Mouse (Mus musculus) kidney, embryonic 16.5 days (tissue): Measurements from ENCODE around the gene Msh5. TPM values are rescaled to one million over a fixed set of nuclear protein-coding genes. Genes with fewer than 3 reads are reported as not detected.
"Not testable (repeated sequence)": the region's sequence is repeated elsewhere in the genome, so short reads cannot be mapped to it uniquely, and the experiment has no call there.

ENCODE experiments used
- ATAC-seq: fragments of 200-750 bp; cut with Nextera tagmentation; 2 replicates; pipeline ENCODE4 v1.8.0; 2017; ENCODE audit warnings: moderate TSS enrichment; ENCODE audit not compliant: low FRiP score, low TSS enrichment
- H3K27ac ChIP-seq: fragments of 300-500 bp; sonication (generic); 2 replicates; pipeline ENCODE4 v1.5.1; 2014; ENCODE audit warnings: low read length
- H3K27me3 ChIP-seq: fragments of 300-500 bp; sonication (generic); 2 replicates; pipeline ENCODE4 v1.6.1; 2014; ENCODE audit warnings: low read length, control low read depth, mixed read lengths; ENCODE audit not compliant: insufficient read depth
- H3K36me3 ChIP-seq: fragments of 300-500 bp; sonication (generic); 2 replicates; pipeline ENCODE4 v1.6.1; 2014; ENCODE audit warnings: low read length, control low read depth, mixed read lengths; ENCODE audit not compliant: insufficient read depth
- H3K4me1 ChIP-seq: fragments of 300-500 bp; sonication (generic); 2 replicates; pipeline ENCODE4 v1.6.1; 2014; ENCODE audit warnings: low read length, control low read depth, mixed read lengths; ENCODE audit not compliant: insufficient read depth
- H3K4me2 ChIP-seq: fragments of 300-500 bp; sonication (generic); replicated peaks from 2 replicates; pipeline ENCODE4 v1.6.1; 2014; ENCODE audit warnings: low read depth, low read length
- H3K4me3 ChIP-seq: fragments of 300-500 bp; sonication (generic); 2 replicates; pipeline ENCODE4 v1.5.1; 2014; ENCODE audit warnings: mild to moderate bottlenecking, low read length
- H3K9ac ChIP-seq: fragments of 300-500 bp; sonication (generic); replicated peaks from 2 replicates; pipeline ENCODE4 v1.6.1; 2014; ENCODE audit warnings: low read length
- H3K9me3 ChIP-seq: fragments of 300-500 bp; sonication (generic); 2 replicates; pipeline ENCODE4 v1.6.1; 2016; ENCODE audit warnings: low read length, control low read depth
- WGBS: fragments of 180-500 bp; shearing (Covaris S2); extraction: QIAGEN DNeasy Blood & Tissue Kit; methylation state at CpG from one replicate; pipeline ENCODE4 v1.1.7; 2014; 5-methylcytosine and 5-hydroxymethylcytosine counted together
- polyA plus RNA-seq: library from polyadenylated mRNA; unstranded; fragments of >200 nt; fragmentation: Nextera tagmentation; extraction: Ambion mirVana; gene quantifications from 2 replicates; pipeline ENCODE4 v1.2.1, GENCODE M21; 2015

Gene Msh5
- polyA plus RNA-seq, 1 experiment from 2014 or later: 4.5 TPM

DNA sequence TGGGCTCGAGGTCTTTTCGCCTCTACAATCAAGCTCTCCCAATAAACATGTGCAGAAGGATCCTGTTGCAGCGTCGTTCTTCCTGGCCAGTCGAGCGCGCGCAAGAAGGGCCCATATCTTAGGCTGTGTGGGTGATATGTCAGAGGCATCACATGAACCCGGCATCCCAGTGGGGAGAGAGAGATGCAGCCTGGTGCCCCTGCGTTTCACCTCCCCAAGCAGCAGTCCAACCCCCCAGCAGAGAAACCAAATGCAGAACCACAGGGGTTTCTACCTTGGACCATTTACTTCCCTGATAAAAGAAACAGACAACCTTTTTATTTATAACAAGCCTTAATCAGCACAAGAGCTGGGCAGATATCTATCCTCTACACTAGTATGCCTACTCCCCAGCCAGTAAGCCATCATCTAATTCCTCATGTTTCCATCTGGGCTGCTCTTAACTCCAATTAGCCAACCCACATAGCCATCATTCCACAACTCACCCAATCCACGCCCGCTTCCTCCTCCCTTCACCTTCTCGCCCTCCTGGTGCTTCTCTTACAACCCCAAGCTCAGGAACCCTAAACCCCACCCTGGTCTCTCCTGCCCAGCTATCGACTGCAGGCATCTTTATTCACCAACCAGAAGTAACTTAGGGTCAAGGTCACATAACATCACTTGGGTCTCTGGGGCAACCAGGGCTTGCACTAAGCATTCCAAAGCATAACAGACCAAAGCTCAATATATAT is 50.0 kb downstream of the Msh5 start:
- ATAC-seq: no peak
- H3K4me2 ChIP-seq: peak overlapping the region; percentile 29; the same call in 1 of the 2 replicates
- peaks cover 17% of the 10 kb centered on the region for H3K4me1 ChIP-seq
- H3K27ac ChIP-seq: no peak overlapping the region
- WGBS: 85% methylated on average over 12 of the region's 14 CpGs
- 0 out of 2 replicates have a peak overlapping the region, but pooled peaks have one; percentile 10 for H3K4me3 ChIP-seq
- H3K9ac ChIP-seq: 0 out of 2 replicates have a peak overlapping the region, but pooled peaks have one; percentile 8
- peaks cover 24% of the 10 kb centered on the region for H3K36me3 ChIP-seq
- H3K27me3 ChIP-seq: no peaks in the 10 kb centered on the region
- peaks cover 3% of the 10 kb centered on the region; the same call in 1 of the 2 replicates for H3K9me3 ChIP-seq

DNA sequence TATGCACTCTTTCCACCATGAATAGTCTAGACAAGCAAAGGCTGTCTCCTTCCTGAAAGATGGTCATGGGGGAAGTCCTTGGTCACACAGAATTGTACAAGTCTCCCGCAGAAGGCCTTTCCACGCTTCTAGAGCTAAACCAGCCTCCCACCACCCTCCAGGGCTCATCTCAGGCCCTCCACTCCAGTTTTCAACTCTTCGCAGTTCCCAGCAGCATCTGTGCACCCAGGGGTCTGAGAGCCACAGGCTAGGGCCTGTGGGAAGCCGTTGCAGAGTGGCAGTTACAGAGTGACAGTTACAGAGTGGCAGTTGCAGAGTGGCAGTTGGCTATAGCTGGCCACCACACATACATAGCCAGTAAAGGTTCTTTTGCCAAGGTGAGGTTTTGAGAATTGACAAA is 50.6 kb downstream of the Msh5 start:
- WGBS: 89% methylated on average over 4 of the region's 4 CpGs
- H3K27me3 ChIP-seq: not testable (repeated sequence)
- H3K4me1 ChIP-seq: peaks cover 17% of the 10 kb centered on the region

GRCm38 (mm10) chr17:34995192-34995591 is 51.4 kb downstream of the Msh5 start:
- H3K27me3 ChIP-seq, H3K9ac ChIP-seq, H3K27ac ChIP-seq, ATAC-seq, H3K4me2 ChIP-seq, H3K9me3 ChIP-seq, H3K4me3 ChIP-seq: not testable (repeated sequence)
- WGBS: 83% methylated on average over 4 of the region's 4 CpGs
- H3K36me3 ChIP-seq: peaks cover 37% of the 10 kb centered on the region
- peaks cover 17% of the 10 kb centered on the region for H3K4me1 ChIP-seq

More for the DNA sequence above, 50.6 kb downstream of the Msh5 start:
- not testable (repeated sequence) for H3K4me3 ChIP-seq, H3K4me2 ChIP-seq, H3K9ac ChIP-seq, H3K27ac ChIP-seq, ATAC-seq, H3K9me3 ChIP-seq
- peaks cover 30% of the 10 kb centered on the region for H3K36me3 ChIP-seq

GRCm38 (mm10) chr17:34994751-34995150 is 51.8 kb downstream of the Msh5 start:
- ATAC-seq: no peak
- Histone ChIP-seq H3K27me3 (no peaks in the 10 kb centered on the region), H3K27ac (no peak overlapping the region), H3K36me3 (peaks cover 39% of the 10 kb centered on the region), H3K9ac (no peak overlapping the region), H3K4me2 (no peak overlapping the region), H3K4me1 (peaks cover 12% of the 10 kb centered on the region), H3K9me3 (peaks cover 3% of the 10 kb centered on the region; the same call in 1 of the 2 replicates), H3K4me3 (no peak overlapping the region)

DNA sequence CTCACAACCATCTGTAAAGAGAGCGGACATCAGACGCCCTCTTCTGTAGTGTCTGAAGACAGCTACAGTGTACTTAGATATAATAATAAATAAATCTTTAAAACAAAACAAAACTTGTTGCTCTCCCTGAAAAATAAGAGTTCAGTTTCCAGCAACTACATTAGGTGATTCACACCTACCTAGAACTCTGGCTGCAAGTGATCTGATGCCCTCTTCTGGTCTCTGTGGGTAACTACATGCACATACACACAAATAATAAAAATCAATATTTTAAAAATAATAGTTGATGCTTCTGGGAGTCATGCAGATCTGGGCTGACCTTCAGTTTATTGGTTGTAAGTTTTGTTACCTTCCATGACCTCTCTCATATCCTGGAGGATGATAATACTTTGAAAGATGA is 62.3 kb downstream of the Msh5 start:
- no peak overlapping the region for H3K27ac ChIP-seq
- no peak overlapping the region for H3K9ac ChIP-seq
- H3K4me2 ChIP-seq: no peak overlapping the region
- no peaks in the 10 kb centered on the region for H3K9me3 ChIP-seq
- no peaks in the 10 kb centered on the region for H3K27me3 ChIP-seq
- WGBS: 67% methylated on average over 2 of the region's 2 CpGs
- ATAC-seq: no peak
- H3K36me3 ChIP-seq: peaks cover 22% of the 10 kb centered on the region
- H3K4me3 ChIP-seq: no peak overlapping the region
- H3K4me1 ChIP-seq: peaks cover 27% of the 10 kb centered on the region

DNA sequence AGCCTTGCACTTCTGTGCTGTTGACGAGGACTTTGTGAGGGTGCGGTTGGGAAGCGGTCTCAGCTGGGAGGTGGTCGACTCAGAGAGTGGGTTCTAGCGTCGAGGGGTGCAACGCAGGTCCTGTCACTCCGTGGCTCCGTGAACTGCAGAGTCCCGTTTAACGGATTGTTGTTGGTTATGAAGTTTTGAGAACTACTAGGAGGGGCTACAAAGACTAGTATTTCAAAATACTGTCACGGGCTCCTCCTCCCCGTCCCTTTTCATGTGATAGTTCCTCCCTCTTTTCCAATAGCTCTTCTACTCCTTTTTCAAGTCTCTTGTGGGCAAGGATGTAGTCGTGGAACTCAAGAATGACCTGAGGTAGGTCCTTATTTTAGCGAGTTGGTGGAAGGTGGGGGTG is 64.2 kb downstream of the Msh5 start:
- Histone ChIP-seq H3K27me3 (no peaks in the 10 kb centered on the region), H3K27ac (peak overlapping the region; percentile 99), H3K4me3 (peak overlapping the region; percentile 92), H3K4me2 (peak overlapping the region; percentile 82), H3K4me1 (peaks cover 27% of the 10 kb centered on the region), H3K9ac (peak overlapping the region; percentile 96), H3K9me3 (no peaks in the 10 kb centered on the region), H3K36me3 (peaks cover 17% of the 10 kb centered on the region)
- 0% methylated on average over 15 of the region's 15 CpGs for WGBS
- no peak; the same call in 1 of the 2 replicates for ATAC-seq

DNA sequence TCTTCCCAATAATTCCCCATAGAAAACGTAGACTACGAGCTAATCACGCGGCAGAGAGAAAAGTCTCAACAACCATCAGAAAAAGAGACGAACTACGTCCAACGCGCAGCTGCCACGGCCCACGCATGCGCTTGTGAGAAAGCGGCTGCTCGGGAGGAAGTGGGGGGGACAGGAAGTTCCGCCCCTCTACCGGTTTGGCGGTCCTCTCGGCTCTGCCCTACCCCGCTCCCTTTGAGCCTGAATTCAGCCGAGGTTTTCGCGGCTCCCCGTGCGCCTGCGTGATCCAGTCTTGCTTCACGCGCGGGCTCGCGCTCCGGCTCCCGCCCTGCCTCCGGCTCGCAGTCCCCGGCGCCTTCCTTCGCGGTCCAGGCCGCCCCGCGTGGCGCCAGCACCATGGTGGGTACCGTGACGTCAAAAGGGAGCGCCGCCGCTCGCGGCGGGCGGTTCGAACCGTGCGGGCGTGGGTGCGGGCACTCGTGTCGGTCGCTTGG is 64.8 kb downstream of the Msh5 start, which contains the start of gene Lsm2:
Gene Lsm2, plus strand, starts transcription at position 173 of the 491 bp plus-strand sequence.
- H3K36me3 ChIP-seq: peaks cover 17% of the 10 kb centered on the region
- WGBS: 0% methylated on average over 58 of the region's 58 CpGs
- H3K27me3 ChIP-seq: no peaks in the 10 kb centered on the region
- H3K4me1 ChIP-seq: peaks cover 27% of the 10 kb centered on the region
- no peaks in the 10 kb centered on the region for H3K9me3 ChIP-seq
- H3K4me3 ChIP-seq: peak within 1 kb of the TSS; percentile 92
- peak; percentile 94 for ATAC-seq
- peak within 1 kb of the TSS; percentile 99 for H3K27ac ChIP-seq
- peak within 1 kb of the TSS; percentile 96 for H3K9ac ChIP-seq
- H3K4me2 ChIP-seq: peak within 1 kb of the TSS; percentile 82

DNA sequence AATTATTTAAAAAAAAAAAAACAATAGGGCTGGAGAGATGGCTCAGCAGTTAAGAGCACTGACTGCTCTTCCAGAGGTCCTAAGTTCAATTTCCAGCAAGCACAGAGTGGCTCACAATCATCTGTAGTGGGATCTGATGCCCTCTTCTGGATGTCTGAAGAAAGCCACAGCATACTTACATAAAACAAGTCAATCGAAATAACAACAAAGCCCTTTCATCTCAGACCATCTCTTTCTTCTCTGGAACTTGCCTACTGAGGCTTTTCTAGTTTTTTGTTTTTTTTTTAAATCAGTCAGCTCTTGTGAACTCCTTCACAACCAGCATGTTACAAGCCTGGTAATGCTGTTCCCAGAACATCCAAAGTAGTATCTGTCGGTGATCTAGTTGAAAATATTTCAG is 65.9 kb downstream of the Msh5 start:
- ATAC-seq: no peak
- 13% methylated on average over 2 of the region's 2 CpGs for WGBS
- Histone ChIP-seq H3K27ac (peak overlapping the region; percentile 99; the same call in 1 of the 2 replicates), H3K4me1 (peaks cover 27% of the 10 kb centered on the region), H3K9ac (peak overlapping the region; percentile 96), H3K9me3 (no peaks in the 10 kb centered on the region), H3K4me2 (peak overlapping the region; percentile 82), H3K4me3 (peak overlapping the region; percentile 92), H3K36me3 (peaks cover 8% of the 10 kb centered on the region; the same call in 1 of the 2 replicates), H3K27me3 (no peaks in the 10 kb centered on the region)

GRCm38 (mm10) chr17:34979631-34980030 is 66.9 kb downstream of the Msh5 start:
- Histone ChIP-seq H3K36me3 (no peaks in the 10 kb centered on the region), H3K9ac (no peak overlapping the region), H3K4me1 (peaks cover 20% of the 10 kb centered on the region), H3K9me3 (no peaks in the 10 kb centered on the region), H3K4me2 (no peak overlapping the region), H3K27ac (no peak overlapping the region), H3K27me3 (no peaks in the 10 kb centered on the region), H3K4me3 (no peak overlapping the region)
- WGBS: 87% methylated on average over 4 of the region's 4 CpGs
- ATAC-seq: no peak
